Mouse (Mus musculus) MEL (cell line): ENCODE results near the gene Gm45716.

Experiments used
- CTCF ChIP-seq, 3 experiments: IDR thresholded peaks in 2 of 3; conservative IDR thresholded peaks in 1 of 3; 2 replicates each; pipeline ENCODE4 v1.5.1; 2011 to 2012; ENCODE audit warnings: low read length in 3 of 3, low read depth in 2 of 3, mild to moderate bottlenecking in 2 of 3, improper control_type of control experiment in 1 of 3, inconsistent platforms in 1 of 3, mixed read lengths in 1 of 3, moderate library complexity in 1 of 3; ENCODE audit not compliant: control insufficient read depth in 1 of 3, insufficient read depth in 1 of 3, poor library complexity in 1 of 3, severe bottlenecking in 1 of 3
- GATA1 ChIP-seq: IDR thresholded peaks from 2 replicates; pipeline ENCODE4 v1.6.1; 2011; ENCODE audit warnings: low read depth, low read length, improper control_type of control experiment
- KAT2A ChIP-seq: conservative IDR thresholded peaks from 2 replicates; pipeline ENCODE4 v1.6.1; 2012; ENCODE audit warnings: low read depth, low read length, improper control_type of control experiment, inconsistent platforms
- MAZ ChIP-seq: IDR thresholded peaks from 2 replicates; pipeline ENCODE4 v1.6.1; 2012; ENCODE audit warnings: low read depth, mild to moderate bottlenecking, inconsistent platforms, low read length, improper control_type of control experiment
- MXI1 ChIP-seq: IDR thresholded peaks from 2 replicates; pipeline ENCODE4 v1.6.1; 2011; ENCODE audit warnings: mild to moderate bottlenecking, low read depth, low read length, improper control_type of control experiment
- POLR2A ChIP-seq, 2 experiments: IDR thresholded peaks; 2 replicates each; pipeline ENCODE4 v1.6.1; 2011 to 2012; ENCODE audit warnings: low read length in 2 of 2, mild to moderate bottlenecking in 2 of 2, control low read depth in 1 of 2, improper control_type of control experiment in 1 of 2, low read depth in 1 of 2, moderate library complexity in 1 of 2; ENCODE audit not compliant: control insufficient read depth in 1 of 2, insufficient read depth in 1 of 2, poor library complexity in 1 of 2
- POLR2AphosphoS5 ChIP-seq: IDR thresholded peaks from 2 replicates; pipeline ENCODE4 v1.6.1; 2012; ENCODE audit warnings: low read depth, borderline replicate concordance, mild to moderate bottlenecking, inconsistent platforms, low read length, moderate library complexity, mixed read lengths

DNA sequence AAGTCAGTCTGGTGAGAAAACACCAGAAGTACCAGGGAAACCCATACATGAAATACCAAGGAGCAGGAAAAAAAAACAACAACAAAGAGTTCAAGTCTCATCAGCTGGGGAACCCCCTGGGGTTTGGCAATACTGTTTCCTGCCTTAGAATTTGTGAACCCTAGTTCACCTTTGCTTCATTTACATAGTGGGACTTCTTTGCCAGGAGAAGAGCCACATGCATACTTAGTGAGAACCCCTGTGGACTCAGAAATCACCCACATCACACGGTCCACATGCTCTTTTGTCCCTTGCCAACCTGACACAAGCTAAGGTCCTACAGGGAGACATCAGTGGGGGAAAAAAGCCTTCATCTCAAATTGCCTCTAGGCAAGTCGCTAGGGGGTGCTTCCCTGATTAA lies 51.2 kb downstream of the Gm45716 start:
- TF ChIP-seq POLR2AphosphoS5 (no peak), GATA1 (no peak), MXI1 (no peak), KAT2A (no peak), CTCF (IDR thresholded peaks at IDR 0.05 in 2 of 3, conservative IDR thresholded peaks at IDR 0.05 in 1 of 3; ENCODE audit: control insufficient read depth in 1 of 3, insufficient read depth in 1 of 3, low read depth in 2 of 3, low read length in 3 of 3, poor library complexity in 1 of 3, severe bottlenecking in 1 of 3) (no peak), MAZ (no peak), POLR2A (IDR thresholded peaks at IDR 0.05; ENCODE audit: control insufficient read depth in 1 of 2, insufficient read depth in 1 of 2, low read depth in 1 of 2, low read length in 2 of 2, poor library complexity in 1 of 2) (no peak)
